ENCODE assay signal across 31 mouse cellular contexts in the genomic region with DNA sequence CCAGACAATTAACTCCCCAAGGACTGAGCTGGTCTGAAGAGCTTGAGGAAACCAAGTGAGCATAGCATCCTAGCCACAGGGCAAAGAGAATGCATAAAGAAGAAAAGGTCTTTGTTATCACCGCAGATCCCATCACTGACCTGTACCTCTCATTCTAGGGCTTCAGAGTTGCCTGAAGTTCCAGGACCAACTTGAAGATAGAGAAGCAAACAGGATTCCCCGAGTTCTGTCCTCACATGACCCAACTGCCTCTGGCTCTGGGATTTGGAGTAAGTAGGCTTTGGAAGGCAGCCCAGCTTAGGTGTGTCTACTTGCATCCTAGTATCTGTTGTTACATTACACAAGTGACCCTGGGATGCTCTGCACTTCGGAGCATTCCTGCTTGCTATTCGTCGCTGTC. TPM values are rescaled to one million over a fixed set of nuclear protein-coding genes. Genes with fewer than 3 reads are reported as not detected.
"Had no signal": no experiment of that assay in that cellular context is flagged by ENCODE, and none has a peak within 500 bp of the region (broad histone marks: within the 10 kb centered on the region; RNA-seq: fewer than 3 reads in every experiment).

No protein-coding gene starts in this region.

RNA-seq across cellular contexts. Expression of a gene that starts 3.2 kb away (rescaled TPM):
- total RNA-seq: forebrain, postnatal 0 days; gastrocnemius, adult 2 months; gastrocnemius, postnatal 10 days; gastrocnemius, postnatal 14 days; gastrocnemius, postnatal 25 days; gastrocnemius, postnatal 36 days; gastrocnemius, postnatal 4 days had no signal
- polyA plus RNA-seq: cortical plate, adult 2 months; embryonic facial prominence, embryonic 10.5 days; embryonic facial prominence, embryonic 11.5 days; embryonic facial prominence, embryonic 12.5 days; embryonic facial prominence, embryonic 13.5 days; embryonic facial prominence, embryonic 14.5 days; embryonic facial prominence, embryonic 15.5 days; erythroblast, embryonic 14.5 days; forebrain, embryonic 10.5 days; forebrain, embryonic 11.5 days; forebrain, embryonic 12.5 days; forebrain, embryonic 13.5 days; forebrain, embryonic 14.5 days; forebrain, embryonic 15.5 days; forebrain, embryonic 16.5 days; forebrain, postnatal 0 days; frontal cortex, adult 2 months; gonadal fat pad, adult 2 months; heart, adult 2 months had no signal

RNA-seq across cellular contexts. Expression of a gene that starts 12.9 kb away (rescaled TPM):
- total RNA-seq: common myeloid progenitor, adult 5-6 weeks; forebrain, postnatal 0 days; gastrocnemius, adult 18-20 months; gastrocnemius, adult 2 months; gastrocnemius, adult 8-10 months; gastrocnemius, postnatal 10 days; gastrocnemius, postnatal 14 days; gastrocnemius, postnatal 25 days; gastrocnemius, postnatal 36 days; gastrocnemius, postnatal 4 days; granulocyte monocyte progenitor cell, adult 5-6 weeks; heart, adult 18-20 months; heart, adult 2 months; heart, adult 8-10 months had no signal
- polyA plus RNA-seq: cortical plate, adult 2 months; embryonic facial prominence, embryonic 10.5 days; embryonic facial prominence, embryonic 11.5 days; embryonic facial prominence, embryonic 12.5 days; embryonic facial prominence, embryonic 13.5 days; embryonic facial prominence, embryonic 14.5 days; embryonic facial prominence, embryonic 15.5 days; erythroblast, embryonic 14.5 days; forebrain, embryonic 10.5 days; forebrain, embryonic 11.5 days; forebrain, embryonic 12.5 days; forebrain, embryonic 13.5 days; forebrain, embryonic 14.5 days; forebrain, embryonic 15.5 days; forebrain, embryonic 16.5 days; forebrain, postnatal 0 days; frontal cortex, adult 2 months; gonadal fat pad, adult 2 months; heart, adult 2 months had no signal
